Mouse (Mus musculus) left cerebral cortex, postnatal 4 days (tissue): ENCODE results near the gene Ctnnd2. TPM values are rescaled to one million over a fixed set of nuclear protein-coding genes. Genes with fewer than 3 reads are reported as not detected.

Experiments used
- DNase-seq: peaks from one replicate; pipeline ENCODE4 v3.0.0-alpha.2; 2022
- intact Hi-C: fragments of 180-260 bp; cut with DNase I; formaldehyde crosslinking; loops from one replicate; pipeline ENCODE4 v1.15.1; 2025
- total RNA-seq, 2 experiments: library from RNA; stranded (reverse); gene quantifications; 2 replicates each; pipeline ENCODE4 v1.2.3; 2021

Ctnnd2 gene
- total RNA-seq, 2 experiments from 2014 or later = 283 to 289 TPM

- DNase-seq = no peak
- intact Hi-C loops = no loop called here
Observed at GRCm38 (mm10) chr15:30374907-30375306, 202.5 kb downstream of the Ctnnd2 start.

GRCm38 (mm10) chr15:30383075-30383842, 210.9 kb downstream of the Ctnnd2 start:
- intact Hi-C loops = no loop called here
- DNase-seq = no peak

- intact Hi-C loops = no loop called here
- no peak for DNase-seq
Observed at GRCm38 (mm10) chr15:30384386-30384785, 212.0 kb downstream of the Ctnnd2 start.

- intact Hi-C loops = no loop called here
- no peak for DNase-seq
Observed at GRCm38 (mm10) chr15:30386489-30386888, 214.1 kb downstream of the Ctnnd2 start.

- no peak for DNase-seq
- intact Hi-C loops = no loop called here
Observed at GRCm38 (mm10) chr15:30387244-30387643, 214.9 kb downstream of the Ctnnd2 start.

- intact Hi-C loops = no loop called here
Observed at GRCm38 (mm10) chr15:30401111-30401510, 228.7 kb downstream of the Ctnnd2 start.

GRCm38 (mm10) chr15:30406254-30406653, 233.9 kb downstream of the Ctnnd2 start:
- intact Hi-C loops = no loop called here
- no peak for DNase-seq

More at GRCm38 (mm10) chr15:30401111-30401510, 228.7 kb downstream of the Ctnnd2 start:
- no peak for DNase-seq

- intact Hi-C loops = no loop called here
- no peak for DNase-seq
Observed at GRCm38 (mm10) chr15:30423146-30423545, 250.8 kb downstream of the Ctnnd2 start.

GRCm38 (mm10) chr15:30424290-30424689, 251.9 kb downstream of the Ctnnd2 start:
- intact Hi-C loops = no loop called here

GRCm38 (mm10) chr15:30427342-30427741, 254.9 kb downstream of the Ctnnd2 start:
- peak; percentile 26 for DNase-seq
- intact Hi-C loops = no loop called here

More at GRCm38 (mm10) chr15:30424290-30424689, 251.9 kb downstream of the Ctnnd2 start:
- peak; percentile 47 for DNase-seq

- intact Hi-C loops = no loop called here
- DNase-seq = peak; percentile 25
Observed at GRCm38 (mm10) chr15:30439045-30439444, 266.7 kb downstream of the Ctnnd2 start.

GRCm38 (mm10) chr15:30450765-30451164, 278.4 kb downstream of the Ctnnd2 start:
- no peak for DNase-seq
- intact Hi-C loops = no loop called here

- intact Hi-C loops = no loop called here
- peak; percentile 38 for DNase-seq
Observed at GRCm38 (mm10) chr15:30451921-30452320, 279.5 kb downstream of the Ctnnd2 start.

GRCm38 (mm10) chr15:30457541-30458250, 285.3 kb downstream of the Ctnnd2 start:
- intact Hi-C loops = no loop called here
- DNase-seq = peak; percentile 53

GRCm38 (mm10) chr15:30458671-30459070, 286.3 kb downstream of the Ctnnd2 start:
- DNase-seq = no peak
- intact Hi-C loops = no loop called here

- intact Hi-C loops = no loop called here
- peak; percentile 50 for DNase-seq
Observed at GRCm38 (mm10) chr15:30460341-30461125, 288.1 kb downstream of the Ctnnd2 start.

GRCm38 (mm10) chr15:30462804-30463423, 290.5 kb downstream of the Ctnnd2 start:
- intact Hi-C loops = no loop called here
- DNase-seq = no peak

GRCm38 (mm10) chr15:30463471-30464047, 291.2 kb downstream of the Ctnnd2 start:
- intact Hi-C loops = no loop called here
- DNase-seq = no peak

GRCm38 (mm10) chr15:30466950-30467543, 294.7 kb downstream of the Ctnnd2 start:
- DNase-seq = no peak
- intact Hi-C loops = no loop called here

- intact Hi-C loops = no loop called here
- no peak for DNase-seq
Observed at GRCm38 (mm10) chr15:30468773-30469172, 296.4 kb downstream of the Ctnnd2 start.
